Mouse (Mus musculus) cerebellum, postnatal 4 days (tissue): ENCODE data around the gene Atl3.
A peak's percentile ranks its signal among the peaks of the same experiment; 100 is the strongest.

Source experiments
- DNase-seq, 2 experiments: peaks; one replicate each; pipeline ENCODE4 v3.0.0; 2022; ENCODE audit warnings: low spot score in 2 of 2, mixed read lengths in 1 of 2

The Atl3 gene

DNA sequence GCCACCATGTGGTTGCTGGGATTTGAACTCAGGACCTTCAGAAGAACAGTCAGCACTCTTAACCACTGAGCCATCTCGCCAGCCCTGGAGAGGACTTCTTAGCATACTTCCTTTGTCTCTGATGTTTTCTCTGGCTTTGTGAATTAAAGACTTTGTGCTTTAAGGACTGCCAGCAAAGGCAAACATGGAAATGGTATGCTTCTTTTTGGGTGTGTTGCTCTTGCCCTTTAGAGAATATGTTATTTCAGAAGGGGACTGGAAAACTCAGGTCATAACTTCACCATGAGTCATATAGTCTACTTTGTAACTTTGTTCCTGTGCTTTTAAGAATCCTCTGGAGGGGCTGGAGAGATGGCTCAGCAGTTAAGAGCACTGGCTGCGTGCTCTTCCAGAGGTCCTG lies 5.0 kb downstream of the Atl3 start:
- DNase-seq: no peak

DNA sequence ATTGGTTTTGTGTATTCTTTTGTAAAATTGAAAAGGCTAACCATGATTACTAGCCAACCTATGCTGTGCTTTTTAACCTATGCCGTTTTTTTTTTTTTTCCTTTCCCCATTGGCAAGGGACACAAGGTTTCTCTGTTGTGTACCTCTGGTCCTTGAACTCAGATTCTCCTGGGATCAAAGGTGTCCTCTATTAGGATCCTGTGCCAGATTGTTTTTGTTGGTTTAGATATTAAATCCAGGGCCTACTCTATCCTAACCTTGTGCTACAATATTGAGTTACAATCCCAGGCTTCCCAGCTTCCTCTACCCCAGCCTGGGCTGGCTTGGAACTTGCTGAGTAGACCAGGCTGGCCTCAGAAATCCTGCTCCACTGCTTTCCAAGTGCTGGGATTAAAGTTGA lies 6.9 kb downstream of the Atl3 start:
- DNase-seq: no peak

DNA sequence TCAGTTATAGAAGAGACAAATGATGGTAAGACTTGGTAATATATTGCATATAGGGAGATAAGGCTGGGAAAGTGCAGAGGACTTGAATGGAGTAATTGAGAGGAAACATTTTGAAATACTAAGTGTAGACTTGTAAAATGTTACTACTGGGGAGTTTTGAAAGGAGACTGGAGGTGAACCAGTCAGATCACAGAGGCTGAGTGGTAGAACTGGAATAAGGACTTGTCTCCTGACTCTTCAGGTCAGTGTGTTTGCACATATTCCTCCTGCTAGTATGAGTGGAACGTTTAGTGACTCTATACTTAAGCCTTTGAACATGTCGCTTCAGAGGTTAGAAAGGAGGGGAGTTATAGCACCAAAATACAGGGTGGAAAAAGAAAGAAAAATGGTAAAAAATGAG lies 8.6 kb downstream of the Atl3 start:
- no peak for DNase-seq

DNA sequence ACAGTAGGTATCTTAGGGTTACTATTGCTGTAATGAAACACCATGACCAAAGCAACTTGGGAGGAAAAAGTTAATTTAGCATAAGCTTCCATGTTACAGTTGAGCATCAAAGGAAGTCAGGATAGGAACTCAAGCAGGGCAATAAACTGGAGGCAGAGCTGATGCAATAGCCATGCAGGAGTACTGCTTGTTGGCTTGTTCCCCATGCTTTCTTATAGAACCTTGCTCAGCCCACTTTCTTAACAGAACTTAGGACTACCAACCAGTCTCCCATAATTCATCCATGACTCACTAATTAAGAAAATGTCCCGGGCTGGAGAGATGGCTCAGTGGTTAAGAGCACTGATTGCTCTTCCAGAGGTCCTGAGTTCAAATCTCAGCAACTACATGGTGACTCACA lies 12.5 kb downstream of the Atl3 start:
- no peak for DNase-seq

DNA sequence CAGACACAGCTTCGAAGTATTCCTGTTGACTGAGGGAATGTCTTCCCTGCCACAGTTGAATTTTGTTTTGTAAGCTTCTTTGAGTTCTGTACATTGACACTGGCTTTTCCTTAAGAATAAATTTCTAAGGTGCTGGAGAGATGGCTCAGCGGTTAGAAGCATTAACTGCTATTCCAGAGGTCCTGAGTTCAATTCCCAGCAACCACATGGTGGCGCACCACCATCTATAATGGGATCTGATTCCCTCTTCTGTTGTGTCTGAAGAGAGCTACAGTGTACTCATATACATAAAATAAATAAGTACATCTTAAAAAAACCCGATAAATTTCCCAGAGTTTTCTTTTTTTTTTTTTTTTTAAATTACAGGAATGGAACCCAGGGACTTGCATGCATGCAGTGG lies 14.2 kb downstream of the Atl3 start:
- no peak for DNase-seq

DNA sequence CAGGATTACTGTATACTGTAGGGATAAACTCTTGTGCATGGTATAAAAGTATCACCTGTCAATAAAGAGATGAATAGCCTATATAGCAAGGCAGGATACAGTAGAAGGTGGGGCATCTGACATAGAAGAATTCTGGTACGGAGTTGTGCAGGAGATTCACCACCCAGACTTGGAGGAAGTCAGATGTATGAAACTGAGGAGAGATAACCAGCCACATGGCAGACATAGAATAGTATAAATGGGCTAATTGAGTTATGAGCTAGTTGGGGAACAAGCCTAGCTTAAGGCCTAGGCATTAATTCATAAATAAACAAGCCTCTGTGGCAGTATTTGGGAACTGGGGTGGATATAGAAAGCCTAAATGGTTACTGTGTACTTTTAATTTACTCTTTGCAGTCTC lies 22.6 kb downstream of the Atl3 start:
- no peak for DNase-seq

DNA sequence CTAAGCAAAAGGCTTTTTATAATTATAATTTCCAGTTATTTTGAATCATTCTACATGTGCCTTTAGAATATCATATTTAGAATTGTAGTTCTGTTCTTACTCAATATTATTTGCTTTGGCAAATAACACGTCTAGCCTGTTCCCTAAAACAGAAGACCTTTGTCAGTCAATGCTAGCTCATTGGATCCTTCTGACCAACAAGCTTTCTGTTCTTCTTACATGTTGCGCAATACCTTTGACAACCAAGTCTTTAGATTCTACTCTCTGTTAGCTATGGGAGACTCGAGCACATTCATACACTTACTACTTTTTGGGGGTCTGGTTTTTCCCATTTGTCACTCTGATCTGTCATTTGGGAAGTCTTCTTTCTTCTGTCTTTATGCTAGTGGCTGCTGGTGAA lies 27.8 kb downstream of the Atl3 start:
- DNase-seq: no peak

DNA sequence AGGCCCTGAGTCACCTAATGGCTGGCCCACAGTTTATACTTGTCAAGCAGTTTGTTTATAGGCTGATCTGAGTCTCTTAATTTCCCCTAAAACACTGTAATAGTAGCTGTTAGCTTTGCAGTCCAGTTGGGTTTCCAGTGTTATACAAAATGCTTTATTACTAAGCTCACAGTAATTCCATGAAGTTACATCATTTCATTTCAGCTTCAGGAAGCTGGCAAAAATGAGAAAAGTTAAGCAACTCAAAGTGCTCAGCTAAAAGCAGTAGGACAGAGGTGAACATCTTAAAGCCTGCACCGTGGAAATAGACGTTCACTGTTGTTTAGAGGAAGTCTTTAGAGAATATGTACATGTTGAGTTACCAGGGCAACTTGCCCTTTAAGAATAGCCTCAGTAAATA lies 29.0 kb downstream of the Atl3 start:
- no peak for DNase-seq

DNA sequence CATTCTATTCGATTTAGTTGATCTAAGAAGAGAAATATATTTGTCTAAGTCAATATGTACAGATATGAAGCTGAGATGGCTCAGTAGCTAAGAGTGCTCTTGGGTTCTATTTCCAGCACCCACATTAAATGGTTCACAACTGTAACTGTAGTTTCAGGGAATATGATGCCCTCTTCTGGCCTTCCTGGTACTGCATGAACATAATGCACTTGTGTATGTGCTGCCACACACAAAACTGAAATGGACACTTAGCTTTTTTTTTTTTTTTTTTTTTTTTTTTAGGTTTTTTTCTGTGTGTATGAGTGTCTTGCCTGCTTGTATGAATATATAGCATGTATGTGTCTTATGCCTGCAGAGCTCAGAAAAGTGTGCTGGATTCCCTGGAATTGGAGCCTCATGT lies 29.5 kb downstream of the Atl3 start:
- peak in 1 of 2 experiments; percentile 16 for DNase-seq

DNA sequence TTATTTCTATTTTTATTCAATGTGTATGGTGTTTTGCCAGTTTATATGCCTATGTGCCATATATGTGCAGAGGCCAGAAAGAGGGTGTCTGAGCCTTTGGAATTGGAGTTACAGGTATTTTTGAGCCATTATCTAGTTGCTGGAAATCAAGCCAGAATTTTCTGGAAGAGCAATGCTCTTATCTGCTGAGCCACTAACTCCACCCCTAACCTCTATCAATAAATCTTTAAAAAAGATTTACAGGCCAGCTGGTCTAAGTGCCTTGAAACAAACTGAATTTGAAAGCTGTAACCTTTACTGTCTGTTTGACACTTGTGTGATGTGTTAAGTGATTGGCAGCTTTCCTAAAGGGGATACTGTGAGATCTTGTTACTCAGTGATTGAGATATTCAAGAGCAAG lies 29.9 kb downstream of the Atl3 start:
- no peak for DNase-seq

DNA sequence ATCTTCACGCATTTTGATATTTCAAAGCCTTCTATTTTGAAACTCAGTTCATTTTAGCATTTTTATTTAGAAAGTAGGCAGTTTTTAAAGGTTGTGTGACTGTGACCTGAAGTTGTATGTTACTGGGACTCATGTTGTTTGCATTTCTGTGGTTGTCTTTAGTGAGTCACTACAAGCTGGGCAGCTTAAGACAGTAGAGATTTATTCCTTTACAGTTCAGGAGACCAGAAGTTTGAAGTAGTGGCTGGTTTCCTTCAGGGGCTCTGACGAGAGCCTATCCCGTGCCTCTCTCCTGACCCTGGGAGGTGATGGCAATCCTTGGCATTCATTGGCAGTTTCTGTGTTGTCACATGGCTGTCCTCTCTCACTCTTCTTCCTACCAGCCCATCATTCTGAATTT lies 31.0 kb downstream of the Atl3 start:
- no peak for DNase-seq

DNA sequence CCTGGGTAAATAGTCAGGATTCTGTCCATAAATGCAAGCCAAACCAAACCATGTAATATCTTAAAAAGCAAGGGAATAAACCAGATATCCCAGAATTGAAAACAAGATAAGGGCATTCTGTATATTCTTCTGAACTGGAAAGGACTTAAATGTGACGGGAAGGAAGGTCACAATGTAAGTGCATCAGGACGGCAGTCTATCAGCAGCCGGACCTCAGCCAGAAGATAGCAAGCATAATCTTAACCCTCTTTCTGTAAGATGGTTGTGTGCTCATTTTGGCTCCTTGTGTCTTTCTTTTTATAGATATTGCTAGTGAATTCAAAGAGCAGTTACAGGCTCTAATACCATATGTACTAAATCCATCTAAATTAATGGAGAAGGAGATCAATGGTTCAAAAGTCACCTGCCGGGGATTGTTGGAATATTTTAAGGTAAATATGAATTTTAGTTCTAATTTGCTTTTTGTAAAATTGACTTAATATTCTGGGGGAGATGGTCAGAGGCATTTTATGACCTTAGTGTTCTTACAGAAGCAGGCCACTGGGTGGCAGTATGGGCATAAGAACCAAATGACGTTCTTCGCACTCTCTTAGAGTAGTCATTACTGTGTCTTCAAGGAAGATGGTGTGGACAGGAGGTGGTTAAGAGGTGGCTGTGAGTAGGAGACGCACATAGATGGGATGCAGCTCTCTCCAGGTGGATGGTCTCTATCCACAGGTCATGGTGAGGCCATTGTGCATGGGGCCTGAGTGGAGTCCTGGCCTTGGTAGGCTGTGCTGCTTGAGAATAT lies 35.0 kb downstream of the Atl3 start:
- DNase-seq: peak; percentile 43 to 67

DNA sequence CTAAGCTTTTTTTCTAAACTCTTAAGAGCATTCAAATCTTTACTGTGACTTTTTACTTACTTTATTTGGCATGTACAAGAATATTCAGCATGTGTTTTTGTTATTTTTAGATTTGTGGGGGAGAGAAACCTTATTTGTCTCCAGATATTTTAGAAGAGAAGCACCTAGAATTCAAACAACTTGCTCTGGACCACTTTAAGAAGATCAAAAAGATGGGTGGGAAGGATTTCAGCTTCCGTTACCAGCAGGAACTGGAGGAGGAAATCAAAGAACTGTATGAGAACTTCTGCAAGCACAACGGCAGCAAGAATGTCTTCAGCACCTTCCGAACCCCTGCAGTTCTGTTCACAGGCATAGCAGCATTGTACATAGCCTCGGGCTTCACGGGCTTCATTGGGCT lies 38.1 kb downstream of the Atl3 start:
- no peak for DNase-seq

DNA sequence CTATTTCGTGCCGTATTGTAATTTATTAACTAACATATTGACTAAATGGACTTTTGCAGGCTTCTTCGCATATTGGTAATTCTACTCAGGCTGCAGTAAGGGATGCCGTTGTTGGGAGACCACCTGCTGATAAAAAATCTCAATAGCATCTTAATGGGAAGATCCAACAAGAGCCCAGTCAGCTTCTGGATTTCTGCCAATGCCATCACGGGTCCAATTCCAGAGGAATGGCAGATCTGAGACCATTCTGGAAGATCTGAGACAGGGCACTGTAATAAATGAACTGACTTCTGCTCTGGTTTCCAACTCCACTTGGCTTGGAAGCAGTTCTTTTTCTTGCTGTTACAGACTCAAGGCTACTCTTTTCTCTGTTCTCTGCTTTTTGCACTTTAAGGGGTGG lies 40.1 kb downstream of the Atl3 start:
- peak in 1 of 2 experiments; percentile 25 for DNase-seq

DNA sequence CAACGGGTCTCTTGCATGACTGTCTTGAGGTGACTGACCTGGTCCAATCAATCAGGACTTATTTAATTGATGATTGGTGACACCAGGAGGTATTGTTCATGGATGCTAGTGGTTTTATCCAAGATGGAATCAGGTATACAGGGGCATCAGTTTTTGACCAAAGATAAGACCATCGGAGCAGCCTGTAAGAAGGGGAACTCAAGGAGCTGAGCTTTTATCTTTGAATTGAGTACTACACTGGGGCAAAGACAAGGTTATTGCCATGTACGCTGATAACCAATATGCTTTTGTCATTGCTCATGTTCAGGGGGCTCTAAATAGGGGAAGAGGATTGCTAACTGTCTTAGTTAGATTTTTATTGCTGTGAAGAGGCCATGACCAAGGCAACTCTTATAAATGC lies 55.1 kb downstream of the Atl3 start:
- no peak for DNase-seq

DNA sequence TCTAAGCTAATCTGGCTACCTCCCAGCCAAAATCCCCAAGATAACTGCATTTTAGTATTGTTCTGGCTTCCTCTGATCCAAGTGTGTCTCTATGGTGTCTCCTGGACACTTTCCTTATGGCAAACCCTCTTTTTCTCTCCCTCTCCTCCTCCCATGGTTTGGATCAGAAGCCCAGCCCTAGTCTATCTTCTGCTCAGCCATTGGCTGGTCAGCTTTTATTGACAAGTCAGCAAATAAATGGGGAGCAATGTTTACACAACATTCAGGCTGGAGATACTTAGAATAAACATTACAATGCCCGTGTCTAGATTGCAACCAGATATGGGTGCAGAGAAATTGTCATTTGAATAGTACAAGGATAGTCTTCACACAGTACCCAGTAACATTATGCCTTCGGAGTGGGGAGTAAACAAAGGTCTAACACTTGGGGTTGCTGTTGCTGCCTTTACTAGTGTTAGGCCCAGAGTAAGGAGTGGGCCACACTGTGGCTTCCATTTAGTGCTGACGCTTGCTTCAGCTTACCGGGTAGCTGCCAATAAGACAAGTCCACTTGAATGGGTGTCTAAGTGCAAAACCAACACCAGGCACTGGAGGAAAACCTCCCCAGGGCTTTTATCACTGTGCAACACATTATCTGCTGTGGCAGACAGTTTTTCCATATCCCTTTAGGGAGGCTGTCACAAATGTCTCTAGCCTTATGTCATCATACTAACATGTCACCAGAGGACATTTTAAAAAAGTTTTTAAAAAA lies 57.9 kb downstream of the Atl3 start:
- no peak for DNase-seq

DNA sequence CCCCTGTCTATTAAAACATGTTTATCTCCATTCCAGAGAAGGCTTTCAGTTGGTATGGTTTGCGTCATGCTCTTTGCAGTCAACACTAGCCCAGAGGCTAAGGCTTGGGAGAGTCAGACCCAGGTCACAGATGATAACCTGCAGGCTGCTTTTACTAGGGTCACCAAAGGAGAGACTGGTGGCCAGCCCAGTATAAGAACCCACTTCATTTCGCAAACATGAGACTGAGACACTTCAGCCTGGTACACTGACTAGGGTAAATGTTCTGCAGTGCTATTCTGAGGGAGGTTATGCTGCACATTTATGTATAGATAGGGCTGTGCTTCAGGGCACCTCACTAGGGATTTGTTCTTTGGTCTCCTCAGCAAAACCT lies 58.4 kb downstream of the Atl3 start:
- no peak for DNase-seq

DNA sequence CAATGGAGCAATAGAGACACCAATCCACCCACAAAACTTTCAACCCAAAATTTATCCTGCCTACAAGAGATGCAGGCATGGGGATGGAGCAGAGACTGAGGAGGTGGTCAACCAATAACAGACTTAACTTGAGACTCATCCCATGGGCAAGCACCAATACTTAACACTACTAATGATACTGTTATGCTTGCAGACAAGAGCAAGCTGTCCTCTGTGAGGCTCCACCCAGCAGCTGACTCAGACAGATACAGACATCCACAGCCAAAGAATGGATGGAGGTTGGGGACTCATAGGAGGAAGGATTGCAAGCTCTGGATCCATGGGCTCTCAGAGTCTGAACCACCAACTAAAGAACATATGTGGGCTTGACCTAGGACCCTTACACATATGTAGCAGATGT lies 59.6 kb downstream of the Atl3 start:
- DNase-seq: no peak

DNA sequence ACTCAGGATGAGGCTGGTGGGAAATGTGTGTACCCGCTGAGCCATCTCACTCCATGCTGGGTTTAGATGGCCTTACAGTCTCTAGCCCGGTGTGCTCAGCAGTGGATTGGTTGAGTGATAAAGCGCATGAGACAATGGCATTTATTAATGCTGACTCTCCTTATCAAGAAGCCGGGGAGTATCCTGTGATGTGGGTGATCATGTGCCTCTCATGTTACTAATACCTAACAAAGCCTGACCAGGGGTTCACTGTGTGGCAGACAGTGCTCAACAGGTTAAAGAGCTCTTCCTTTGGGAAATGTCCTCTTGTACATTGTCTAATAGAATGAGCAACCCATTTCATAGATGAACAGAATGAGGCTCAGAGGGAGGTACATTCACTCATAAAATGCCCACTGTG lies 61.0 kb downstream of the Atl3 start:
- DNase-seq: no peak

DNA sequence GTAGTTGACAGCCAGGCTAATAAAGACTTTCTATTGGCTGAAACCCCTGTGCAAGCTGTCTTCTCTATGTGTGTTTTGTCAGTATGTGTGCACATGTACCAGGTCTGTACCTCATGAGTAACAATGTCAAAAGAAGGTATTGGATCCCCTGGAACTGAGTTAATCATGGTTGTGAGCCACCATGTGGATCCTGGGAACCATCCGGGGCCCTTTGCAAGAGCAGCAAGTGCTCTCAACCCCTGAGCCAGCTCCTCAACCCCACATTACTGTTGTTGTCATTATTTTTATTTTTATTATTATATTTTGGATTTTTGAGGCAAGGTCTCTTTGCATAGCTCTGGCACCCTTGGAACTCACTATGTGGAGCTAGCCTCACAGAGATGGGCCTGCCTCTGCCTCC lies 62.8 kb downstream of the Atl3 start:
- DNase-seq: no peak

DNA sequence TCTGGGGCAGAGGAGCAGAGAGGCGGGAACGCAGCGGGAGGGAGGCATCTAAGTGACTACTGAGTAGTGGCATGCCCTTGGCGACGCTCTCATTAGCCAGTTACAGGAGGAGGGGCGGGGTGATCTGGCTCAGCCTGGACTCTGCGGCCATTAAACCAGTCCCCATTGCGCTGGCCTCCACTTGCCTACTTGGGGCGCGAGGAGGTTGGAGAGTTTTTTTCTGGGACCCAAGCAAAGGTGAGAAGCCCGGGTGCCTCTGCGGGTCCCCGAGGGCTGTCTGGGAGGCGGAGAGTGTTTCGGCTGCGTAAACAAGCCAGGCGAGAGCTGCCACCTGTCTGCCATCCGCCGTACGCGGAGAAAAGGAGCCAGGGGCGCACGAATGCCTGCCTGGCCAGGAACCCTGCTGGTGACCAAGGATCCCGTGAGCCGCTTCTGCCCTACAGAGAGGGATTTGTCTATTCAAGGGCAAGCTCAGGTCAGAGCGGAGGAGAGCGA lies 63.5 kb downstream of the Atl3 start, which contains the start of gene Pla2g16:
Pla2g16 (plus strand) TSS at position 132 of the 495 bp plus-strand sequence.
- peak in 1 of 2 experiments; percentile 36 for DNase-seq

DNA sequence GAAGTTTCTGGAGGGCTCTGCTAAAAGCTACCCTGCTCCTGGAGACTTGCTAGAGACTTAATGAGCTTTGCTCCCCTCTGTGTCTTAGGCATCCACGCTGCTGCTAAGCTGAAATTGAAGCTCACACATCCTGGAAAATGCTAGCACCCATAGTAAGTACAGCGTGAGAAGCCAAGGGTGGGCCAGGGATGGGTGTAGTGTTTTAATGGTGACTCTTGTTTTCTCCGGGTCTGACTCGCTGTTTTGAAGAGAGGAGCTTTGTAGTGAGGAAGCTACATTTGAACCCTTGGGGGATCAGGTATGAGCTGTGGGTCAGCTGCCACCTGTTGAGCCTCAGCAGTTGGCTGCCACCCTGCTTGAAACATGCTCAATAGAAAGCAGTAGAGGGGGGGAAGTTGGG lies 64.0 kb downstream of the Atl3 start:
- no peak for DNase-seq

DNA sequence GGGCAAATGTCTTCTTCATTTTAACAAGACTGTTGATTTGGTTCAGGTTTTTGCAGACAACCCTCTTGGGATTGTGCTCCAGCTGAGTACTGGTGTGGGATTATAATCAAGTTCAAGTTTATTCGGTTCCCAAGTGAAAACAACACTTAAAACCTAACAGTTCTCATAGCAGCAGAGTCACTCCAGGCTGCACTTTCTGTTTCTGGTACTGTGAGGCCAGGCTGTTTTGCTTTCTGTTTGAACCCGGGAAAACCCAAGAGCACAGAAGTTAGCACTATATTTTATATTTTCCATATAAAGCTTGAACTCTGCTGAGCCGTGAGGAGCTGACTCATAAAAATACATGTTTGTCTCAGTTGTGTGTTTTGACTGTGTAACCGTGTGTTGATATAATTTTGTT lies 64.8 kb downstream of the Atl3 start:
- DNase-seq: no peak
